Mouse (Mus musculus): ENCODE measurements at regions not wholly inside any gene's neighbourhood (a gene's known extent, or its start where the extent isn't known, plus 50 kb on each side); places are given as distances from the start of the nearest gene placed in this dataset.

GRCm38 (mm10) chr7:129910826-129911225, 319.2 kb downstream of the Wdr11 start:
- intact Hi-C loops (cut with DNase I), result no loop called here

- intact Hi-C loops (cut with DNase I), result no loop called here
Observed at GRCm38 (mm10) chr7:129914871-129915270, 323.2 kb downstream of the Wdr11 start.

GRCm38 (mm10) chr7:129918240-129919200, 326.9 kb downstream of the Wdr11 start:
- intact Hi-C loops (cut with DNase I), result no loop called here

- intact Hi-C loops (cut with DNase I), result no loop called here
Observed at GRCm38 (mm10) chr7:129922291-129922690, 330.6 kb downstream of the Wdr11 start.

GRCm38 (mm10) chr7:129936731-129937130, 345.1 kb downstream of the Wdr11 start:
- intact Hi-C loops (cut with DNase I), result no loop called here

- intact Hi-C loops (cut with DNase I), result no loop called here
Observed at GRCm38 (mm10) chr7:129937715-129938114, 346.1 kb downstream of the Wdr11 start.

GRCm38 (mm10) chr7:129938141-129938540, 346.5 kb downstream of the Wdr11 start:
- intact Hi-C loops (cut with DNase I), result no loop called here

GRCm38 (mm10) chr7:129939266-129939665, 347.6 kb downstream of the Wdr11 start:
- intact Hi-C loops (cut with DNase I), result no loop called here

GRCm38 (mm10) chr7:129941311-129942029, 349.8 kb downstream of the Wdr11 start:
- intact Hi-C loops (cut with DNase I), result no loop called here

- intact Hi-C loops (cut with DNase I), result no loop called here
Observed at GRCm38 (mm10) chr7:129948613-129949110, 357.0 kb downstream of the Wdr11 start.

GRCm38 (mm10) chr7:129950456-129950855, 358.8 kb downstream of the Wdr11 start:
- intact Hi-C loops (cut with DNase I), result no loop called here

GRCm38 (mm10) chr7:129958379-129958778, 366.7 kb downstream of the Wdr11 start:
- intact Hi-C loops (cut with DNase I), result no loop called here

- intact Hi-C loops (cut with DNase I), result no loop called here
Observed at GRCm38 (mm10) chr7:129962575-129962974, 370.9 kb downstream of the Wdr11 start.

GRCm38 (mm10) chr7:129964192-129964591, 372.5 kb downstream of the Wdr11 start:
- intact Hi-C loops (cut with DNase I), result no loop called here

GRCm38 (mm10) chr7:129965281-129966051, 373.8 kb downstream of the Wdr11 start:
- intact Hi-C loops (cut with DNase I), result no loop called here

GRCm38 (mm10) chr7:129966771-129967170, 375.1 kb downstream of the Wdr11 start:
- intact Hi-C loops (cut with DNase I), result no loop called here

- intact Hi-C loops (cut with DNase I), result loop anchor here (10.0 kb wide), 1 partner anchor 315 kb away; no protein-coding TSS in a partner anchor
Observed at GRCm38 (mm10) chr7:129970201-129970600, 378.5 kb downstream of the Wdr11 start.

- intact Hi-C loops (cut with DNase I), result loop anchor here (10.0 kb wide), 1 partner anchor 319 kb away; no protein-coding TSS in a partner anchor
Observed at GRCm38 (mm10) chr7:129974206-129974605, 382.5 kb downstream of the Wdr11 start.

GRCm38 (mm10) chr7:129974837-129975236, 383.2 kb downstream of the Wdr11 start:
- intact Hi-C loops (cut with DNase I), result loop anchor here (10.0 kb wide), 1 partner anchor 320 kb away; no protein-coding TSS in a partner anchor

- intact Hi-C loops (cut with DNase I), result loop anchor here (10.0 kb wide), 1 partner anchor 321 kb away; no protein-coding TSS in a partner anchor
Observed at GRCm38 (mm10) chr7:129975781-129976514, 384.3 kb downstream of the Wdr11 start.

Data from adrenal gland (tissue).